Mouse (Mus musculus) stomach, embryonic 15.5 days (tissue): ENCODE data around the gene 2210016L21Rik. TPM values are rescaled to one million over a fixed set of nuclear protein-coding genes. Genes with fewer than 3 reads are reported as not detected.

ENCODE experiments used
- ATAC-seq: fragments of 200-750 bp; cut with Nextera tagmentation; 2 replicates; pipeline ENCODE4 v1.8.0; 2017; ENCODE audit warnings: low read depth, moderate number of reproducible peaks, moderate TSS enrichment; ENCODE audit not compliant: insufficient read depth, low FRiP score
- H3K27ac ChIP-seq: fragments of 300-500 bp; sonication (generic); 2 replicates; pipeline ENCODE4 v1.5.1; 2015; ENCODE audit warnings: mild to moderate bottlenecking, inconsistent platforms
- H3K27me3 ChIP-seq: fragments of 300-500 bp; sonication (generic); replicated peaks from 2 replicates; pipeline ENCODE4 v1.6.1; 2015; ENCODE audit warnings: inconsistent platforms
- H3K36me3 ChIP-seq: fragments of 300-500 bp; sonication (generic); 2 replicates; pipeline ENCODE4 v1.6.1; 2015; ENCODE audit warnings: inconsistent platforms
- H3K4me1 ChIP-seq: fragments of 300-500 bp; sonication (generic); 2 replicates; pipeline ENCODE4 v1.6.1; 2015; ENCODE audit warnings: inconsistent platforms
- H3K4me2 ChIP-seq: fragments of 300-500 bp; sonication (generic); 2 replicates; pipeline ENCODE4 v1.6.1; 2015; ENCODE audit warnings: mild to moderate bottlenecking, inconsistent platforms
- H3K4me3 ChIP-seq: fragments of 300-500 bp; sonication (generic); replicated peaks from 2 replicates; pipeline ENCODE4 v1.5.1; 2015; ENCODE audit warnings: inconsistent platforms
- H3K9ac ChIP-seq: fragments of 300-500 bp; sonication (generic); 2 replicates; pipeline ENCODE4 v1.6.1; 2015; ENCODE audit warnings: inconsistent platforms
- H3K9me3 ChIP-seq: fragments of 300-500 bp; sonication (generic); 2 replicates; pipeline ENCODE4 v1.6.1; 2016; ENCODE audit warnings: inconsistent platforms
- WGBS: fragments of 180-500 bp; shearing (Covaris S2); methylation state at CpG from one replicate; pipeline ENCODE4 v1.1.7; 2015; 5-methylcytosine and 5-hydroxymethylcytosine counted together
- polyA plus RNA-seq: library from polyadenylated mRNA; unstranded; fragments of >200 nt; fragmentation: Nextera tagmentation; extraction: Ambion mirVana; gene quantifications from 2 replicates; pipeline ENCODE4 v1.2.1, GENCODE M21; 2015

2210016L21Rik gene
- polyA plus RNA-seq, 1 experiment from 2014 or later, result 57.4 TPM

GRCm38 (mm10) chr5:114968651-114969050 is 26.7 kb downstream of the 2210016L21Rik start:
- WGBS, result 18% methylated on average over 7 of the region's 7 CpGs
- no peaks in the 10 kb centered on the region for H3K9me3 ChIP-seq
- peak overlapping the region; percentile 46 for H3K4me3 ChIP-seq
- H3K27me3 ChIP-seq, result no peaks in the 10 kb centered on the region
- peak overlapping the region; percentile 23 for H3K9ac ChIP-seq
- no peaks in the 10 kb centered on the region for H3K36me3 ChIP-seq
- no peak for ATAC-seq
- H3K27ac ChIP-seq, result peak overlapping the region; percentile 86
- 0 out of 2 replicates have a peak, but pooled peaks cover 5% of the 10 kb centered on the region for H3K4me1 ChIP-seq
- H3K4me2 ChIP-seq, result peak overlapping the region; percentile 42

- peak overlapping the region; percentile 42 for H3K4me2 ChIP-seq
- ATAC-seq, result no peak
- peak overlapping the region; percentile 23 for H3K9ac ChIP-seq
- H3K36me3 ChIP-seq, result no peaks in the 10 kb centered on the region
- H3K27ac ChIP-seq, result peak overlapping the region; percentile 86
- H3K4me1 ChIP-seq, result 0 out of 2 replicates have a peak, but pooled peaks cover 5% of the 10 kb centered on the region
- H3K4me3 ChIP-seq, result peak overlapping the region; percentile 46
- 15% methylated on average over 4 of the region's 4 CpGs for WGBS
- H3K9me3 ChIP-seq, result no peaks in the 10 kb centered on the region
- H3K27me3 ChIP-seq, result no peaks in the 10 kb centered on the region
Observed at GRCm38 (mm10) chr5:114969064-114969463, 27.1 kb downstream of the 2210016L21Rik start.

GRCm38 (mm10) chr5:114969609-114970215 is 27.8 kb downstream of the 2210016L21Rik start:
- peak overlapping the region; percentile 27; the same call in 1 of the 2 replicates for H3K4me2 ChIP-seq
- H3K27me3 ChIP-seq, result no peaks in the 10 kb centered on the region
- WGBS, result 44% methylated on average over 13 of the region's 13 CpGs
- no peaks in the 10 kb centered on the region for H3K9me3 ChIP-seq
- H3K36me3 ChIP-seq, result no peaks in the 10 kb centered on the region
- H3K27ac ChIP-seq, result peak overlapping the region; percentile 86
- peak overlapping the region; percentile 46 for H3K4me3 ChIP-seq
- no peak for ATAC-seq
- 0 out of 2 replicates have a peak, but pooled peaks cover 5% of the 10 kb centered on the region for H3K4me1 ChIP-seq
- H3K9ac ChIP-seq, result peak overlapping the region; percentile 39; the same call in 1 of the 2 replicates

GRCm38 (mm10) chr5:114970824-114971227 is 28.9 kb downstream of the 2210016L21Rik start, which contains the start of gene Hnf1a:
Gene Hnf1a, minus strand, starts transcription at chr5:114971094.
- WGBS, result 49% methylated on average over 17 of the region's 17 CpGs
- H3K9ac ChIP-seq, result peak within 1 kb of the TSS; percentile 39

GRCm38 (mm10) chr5:114972201-114972600 is 30.2 kb downstream of the 2210016L21Rik start:
- WGBS, result 67% methylated on average over 9 of the region's 9 CpGs
- H3K4me2 ChIP-seq, result peak overlapping the region; percentile 27
- no peak overlapping the region for H3K9ac ChIP-seq
- no peaks in the 10 kb centered on the region for H3K27me3 ChIP-seq
- 0 out of 2 replicates have a peak, but pooled peaks cover 5% of the 10 kb centered on the region for H3K4me1 ChIP-seq
- H3K27ac ChIP-seq, result no peak overlapping the region
- no peaks in the 10 kb centered on the region for H3K9me3 ChIP-seq
- no peak for ATAC-seq
- no peaks in the 10 kb centered on the region for H3K36me3 ChIP-seq
- H3K4me3 ChIP-seq, result peak overlapping the region; percentile 46; the same call in 1 of the 2 replicates

More at GRCm38 (mm10) chr5:114970824-114971227, 28.9 kb downstream of the 2210016L21Rik start, which contains the start of gene Hnf1a:
- H3K4me2 ChIP-seq, result peak within 1 kb of the TSS; percentile 27
- no peaks in the 10 kb centered on the region for H3K27me3 ChIP-seq
- H3K4me3 ChIP-seq, result peak within 1 kb of the TSS; percentile 46
- H3K4me1 ChIP-seq, result 0 out of 2 replicates have a peak, but pooled peaks cover 5% of the 10 kb centered on the region
- peak within 1 kb of the TSS; percentile 86 for H3K27ac ChIP-seq
- H3K36me3 ChIP-seq, result no peaks in the 10 kb centered on the region
- ATAC-seq, result peak; percentile 54
- no peaks in the 10 kb centered on the region for H3K9me3 ChIP-seq

GRCm38 (mm10) chr5:114973131-114973530 is 31.2 kb downstream of the 2210016L21Rik start:
- WGBS, result 70% methylated on average over 8 of the region's 8 CpGs
- Histone ChIP-seq H3K4me3 (no peak overlapping the region), H3K4me2 (no peak overlapping the region), H3K9ac (no peak overlapping the region), H3K27ac (no peak overlapping the region), H3K27me3 (no peaks in the 10 kb centered on the region), H3K9me3 (no peaks in the 10 kb centered on the region), H3K4me1 (0 out of 2 replicates have a peak, but pooled peaks cover 5% of the 10 kb centered on the region), H3K36me3 (no peaks in the 10 kb centered on the region)
- no peak for ATAC-seq

- no peak for ATAC-seq
- Histone ChIP-seq H3K4me3 (no peak overlapping the region), H3K4me1 (peaks cover 11% of the 10 kb centered on the region), H3K9me3 (no peaks in the 10 kb centered on the region), H3K9ac (no peak overlapping the region), H3K27me3 (no peaks in the 10 kb centered on the region), H3K36me3 (no peaks in the 10 kb centered on the region), H3K27ac (no peak overlapping the region), H3K4me2 (no peak overlapping the region)
Observed at GRCm38 (mm10) chr5:114976935-114977334, 35.0 kb downstream of the 2210016L21Rik start.

- no peaks in the 10 kb centered on the region for H3K36me3 ChIP-seq
- H3K27ac ChIP-seq, result no peak overlapping the region
- no peaks in the 10 kb centered on the region for H3K27me3 ChIP-seq
- H3K9ac ChIP-seq, result no peak overlapping the region
- no peak overlapping the region for H3K4me3 ChIP-seq
- H3K9me3 ChIP-seq, result no peaks in the 10 kb centered on the region
- 56% methylated on average over 11 of the region's 11 CpGs for WGBS
- H3K4me1 ChIP-seq, result peaks cover 11% of the 10 kb centered on the region
- no peak for ATAC-seq
- H3K4me2 ChIP-seq, result no peak overlapping the region
Observed at GRCm38 (mm10) chr5:114978473-114978872, 36.5 kb downstream of the 2210016L21Rik start.

- Histone ChIP-seq H3K4me2 (peak overlapping the region; percentile 87), H3K27me3 (no peaks in the 10 kb centered on the region), H3K4me3 (peak overlapping the region; percentile 43), H3K9ac (no peak overlapping the region), H3K9me3 (no peaks in the 10 kb centered on the region), H3K4me1 (peaks cover 11% of the 10 kb centered on the region), H3K27ac (no peak overlapping the region), H3K36me3 (no peaks in the 10 kb centered on the region)
- no peak for ATAC-seq
- WGBS, result 12% methylated on average over 6 of the region's 6 CpGs
Observed at GRCm38 (mm10) chr5:114978888-114979249, 36.9 kb downstream of the 2210016L21Rik start.

- peak; percentile 75; the same call in 1 of the 2 replicates for ATAC-seq
- Histone ChIP-seq H3K4me1 (peaks cover 11% of the 10 kb centered on the region), H3K36me3 (no peaks in the 10 kb centered on the region), H3K9ac (no peak overlapping the region), H3K27ac (peak overlapping the region; percentile 45), H3K27me3 (no peaks in the 10 kb centered on the region), H3K4me2 (peak overlapping the region; percentile 87), H3K9me3 (no peaks in the 10 kb centered on the region), H3K4me3 (peak overlapping the region; percentile 43)
- WGBS, result 10% methylated on average over 32 of the region's 32 CpGs
Observed at GRCm38 (mm10) chr5:114979250-114980121, 37.5 kb downstream of the 2210016L21Rik start.

GRCm38 (mm10) chr5:114980122-114980748 is 38.3 kb downstream of the 2210016L21Rik start:
- no peak for ATAC-seq
- Histone ChIP-seq H3K4me1 (peaks cover 11% of the 10 kb centered on the region), H3K9ac (no peak overlapping the region), H3K4me3 (peak overlapping the region; percentile 43), H3K9me3 (no peaks in the 10 kb centered on the region), H3K27ac (peak overlapping the region; percentile 45; the same call in 1 of the 2 replicates), H3K36me3 (no peaks in the 10 kb centered on the region), H3K4me2 (peak overlapping the region; percentile 87), H3K27me3 (no peaks in the 10 kb centered on the region)
- WGBS, result 36% methylated on average over 16 of the region's 16 CpGs
